Mouse (Mus musculus) gastrocnemius, postnatal 36 days (tissue): ENCODE data around the gene Fndc3b. TPM values are rescaled to one million over a fixed set of nuclear protein-coding genes. Genes with fewer than 3 reads are reported as not detected.

Experiments
- DNase-seq, 2 experiments: peaks; one replicate each; pipeline ENCODE4 v3.0.0; 2022
- intact Hi-C: fragments of 180-260 bp; cut with DNase I; formaldehyde crosslinking; loops from one replicate; pipeline ENCODE4 v1.15.1; 2025
- microRNA-seq, 2 experiments: library from miRNA; unstranded; fragments of <30 nt; microRNA quantifications; one replicate each; pipeline ENCODE4 v1.2.0; 2021
- total RNA-seq, 2 experiments: library from RNA; stranded (reverse); gene quantifications; 2 replicates each; pipeline ENCODE4 v1.2.3; 2021

The Fndc3b gene
- total RNA-seq, 2 experiments from 2014 or later = 17.1 to 22.2 TPM

DNA sequence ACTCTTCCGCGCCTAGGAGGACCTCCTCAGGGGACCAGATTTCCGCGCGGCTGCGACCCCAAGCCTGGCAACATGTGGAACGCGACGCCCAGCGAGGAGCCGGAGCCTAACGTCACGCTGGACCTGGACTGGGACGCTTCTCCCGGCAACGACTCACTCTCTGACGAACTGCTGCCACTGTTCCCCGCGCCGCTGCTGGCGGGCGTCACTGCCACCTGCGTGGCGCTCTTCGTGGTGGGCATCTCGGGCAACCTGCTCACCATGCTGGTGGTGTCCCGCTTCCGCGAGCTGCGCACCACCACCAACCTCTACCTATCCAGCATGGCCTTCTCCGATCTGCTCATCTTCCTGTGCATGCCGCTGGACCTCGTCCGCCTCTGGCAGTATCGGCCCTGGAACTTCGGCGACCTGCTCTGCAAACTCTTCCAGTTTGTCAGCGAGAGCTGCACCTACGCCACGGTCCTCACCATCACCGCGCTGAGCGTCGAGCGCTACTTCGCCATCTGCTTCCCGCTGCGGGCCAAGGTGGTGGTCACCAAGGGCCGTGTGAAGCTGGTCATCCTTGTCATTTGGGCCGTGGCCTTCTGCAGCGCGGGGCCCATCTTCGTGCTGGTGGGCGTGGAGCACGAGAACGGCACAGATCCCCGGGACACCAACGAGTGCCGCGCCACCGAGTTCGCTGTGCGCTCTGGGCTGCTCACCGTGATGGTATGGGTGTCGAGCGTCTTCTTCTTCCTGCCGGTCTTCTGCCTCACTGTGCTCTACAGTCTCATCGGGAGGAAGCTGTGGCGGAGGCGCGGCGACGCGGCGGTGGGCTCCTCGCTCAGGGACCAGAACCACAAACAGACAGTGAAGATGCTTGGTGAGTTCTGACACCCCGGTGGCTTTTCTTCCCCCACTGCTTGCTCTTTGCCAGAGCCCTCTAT, 339.1 kb downstream of the Fndc3b start:
- intact Hi-C loops = no loop called here
- DNase-seq = no peak

DNA sequence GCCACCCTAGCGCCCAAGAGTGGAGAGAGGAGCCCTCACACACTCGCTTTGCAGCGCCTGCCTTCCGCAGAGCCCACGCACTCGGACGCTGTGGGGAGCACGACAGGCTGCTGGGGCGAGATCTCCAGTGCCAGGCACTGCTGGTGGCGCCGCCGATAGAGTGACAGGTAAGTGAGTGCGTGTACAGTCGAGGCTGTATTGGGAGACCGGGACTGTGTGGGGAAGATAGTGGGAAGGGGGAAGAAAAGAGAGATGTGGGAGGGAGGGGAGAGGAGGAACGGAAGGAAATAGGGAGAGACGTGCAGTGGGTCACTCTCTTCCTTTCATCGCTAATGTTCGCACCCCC, 339.9 kb downstream of the Fndc3b start, which contains the start of gene Ghsr:
Gene Ghsr, plus strand, starts transcription at position 76 of the 346 bp plus-strand sequence.
- intact Hi-C loops = no loop called here

DNA sequence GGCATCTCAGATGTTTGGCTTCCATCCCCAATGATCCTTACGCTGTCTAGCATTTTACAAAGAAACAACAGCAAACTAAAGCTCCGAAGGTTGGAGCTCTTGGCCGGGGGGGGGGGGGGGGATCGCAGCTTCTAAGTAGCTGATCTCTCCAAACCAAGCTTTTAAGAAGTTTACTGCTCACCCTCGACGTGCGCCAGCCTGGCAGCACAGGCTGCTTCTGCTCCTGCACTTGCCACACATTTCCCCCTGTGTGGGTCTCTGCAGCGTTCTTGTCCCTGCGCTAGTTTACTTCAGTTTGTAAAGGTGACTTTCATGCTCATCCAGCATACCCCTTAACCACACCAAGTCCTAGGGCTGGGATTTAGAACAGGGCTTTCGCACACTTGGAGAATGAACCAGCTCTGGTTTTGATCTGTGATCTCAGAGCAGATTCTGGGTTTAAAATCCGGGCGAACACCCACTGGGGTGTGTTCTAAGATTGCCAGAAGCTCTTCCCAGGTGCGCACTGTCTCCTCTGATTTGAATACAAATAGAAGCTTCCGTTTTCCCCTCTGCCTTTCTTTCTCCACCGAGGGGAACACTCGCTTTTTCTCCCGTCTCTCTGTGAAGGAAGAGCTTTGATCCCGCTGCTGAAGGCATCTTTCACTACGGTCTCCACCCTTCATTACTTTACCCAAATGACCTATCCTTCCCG, 340.4 kb downstream of the Fndc3b start:
- DNase-seq = no peak
- intact Hi-C loops = no loop called here

More for the DNA sequence above, 339.9 kb downstream of the Fndc3b start, which contains the start of gene Ghsr:
- no peak for DNase-seq

DNA sequence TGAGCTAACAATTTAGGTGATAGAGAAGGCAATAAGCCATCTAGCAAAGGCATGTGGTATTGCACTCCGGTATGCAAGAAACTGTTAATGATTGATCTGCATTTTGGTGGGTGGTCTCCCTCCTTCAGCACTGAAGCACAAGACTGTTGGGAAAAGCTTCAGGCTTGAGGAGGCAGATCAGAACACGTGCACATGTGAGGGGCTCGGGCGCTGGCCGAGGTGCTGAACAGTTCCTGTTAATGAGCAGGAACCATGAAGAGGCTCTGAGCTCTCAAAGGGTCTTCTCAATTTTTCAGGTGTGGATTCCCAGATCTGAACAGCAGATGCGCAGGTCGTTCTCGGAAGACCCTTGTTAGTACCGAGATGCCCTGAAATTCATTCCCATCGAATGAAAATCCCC, 341.0 kb downstream of the Fndc3b start:
- no peak for DNase-seq
- intact Hi-C loops = no loop called here

Small RNA genes lying within 50 kb of the gene (microRNA-seq; reads per million reads assigned to microRNA genes)
- 0 reads per million in 2 experiments for gene Mir3092

Other genes with a start within 250 kb of the Fndc3b start
- not detected for gene Tmem212, start 185.1 kb upstream of the Fndc3b start, total RNA-seq
- gene Pld1, start 227.4 kb upstream of the Fndc3b start, total RNA-seq = 1 to 10 TPM; 4.7 to 6.6 TPM